Mouse (Mus musculus): ENCODE results near the gene Npas3.

GRCm38 (mm10) chr12:54110342-54110741 is 861.9 kb downstream of the Npas3 start:
- no peak for TF ChIP-seq USF1 (IDR thresholded peaks at IDR 0.05; ENCODE audit: low read depth)
- no peak for TF ChIP-seq CTCF (IDR thresholded peaks at IDR 0.05; ENCODE audit: control insufficient read depth, insufficient read depth, insufficient read length)

Data from C2C12 (cell line).